ENCODE assay signal across 20 mouse cellular contexts in the genomic region with DNA sequence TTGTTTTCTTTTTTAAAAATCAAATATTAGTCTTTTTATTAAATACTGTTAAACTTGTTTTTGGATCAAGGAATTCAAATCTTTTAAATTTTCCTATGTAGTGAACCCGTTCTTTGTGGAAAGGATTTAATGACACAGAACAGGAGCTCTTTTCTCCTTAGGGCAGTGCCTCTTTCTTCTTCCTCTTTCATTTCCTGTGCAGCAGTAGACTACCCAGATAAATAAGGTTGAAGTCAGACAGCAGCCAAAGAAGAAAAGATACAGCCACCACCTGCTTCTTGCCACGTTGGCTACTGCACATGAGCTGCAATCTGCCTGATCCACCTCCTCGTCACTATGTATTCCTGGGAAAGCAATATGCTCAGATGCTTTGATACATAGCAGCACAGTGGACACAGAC. TPM values are rescaled to one million over a fixed set of nuclear protein-coding genes. Genes with fewer than 3 reads are reported as not detected.
DNase-seq lines count a peak whose midpoint lies in the region; ATAC-seq and TF ChIP-seq lines count a peak whose summit lies in the region.
"Had no signal": no experiment of that assay in that cellular context is flagged by ENCODE, and none has a peak within 500 bp of the region (broad histone marks: within the 10 kb centered on the region; RNA-seq: fewer than 3 reads in every experiment).

No protein-coding gene starts in this region.

- TF ChIP-seq EP300 in MEL (IDR thresholded peaks at IDR 0.05; ENCODE audit: low read depth in 1 of 2, low read length in 2 of 2) = no peak

- no peaks in the 10 kb centered on the region; a peak in 1 of 4 replicates for H3K27me3 ChIP-seq in MEL (ENCODE audit: control insufficient read depth in 1 of 2, insufficient read depth in 2 of 2, low read length in 2 of 2)
- no peaks in the 10 kb centered on the region for H3K27me3 ChIP-seq in splenic B cell, adult 2 months (ENCODE audit: control insufficient read depth, insufficient read depth, low read length, poor library complexity, severe bottlenecking)
- H3K27me3 ChIP-seq in forebrain, embryonic 10.5 days (ENCODE audit: poor library complexity, severe bottlenecking) = no peaks in the 10 kb centered on the region
- H3K27me3 ChIP-seq: embryonic facial prominence, embryonic 13.5 days; forebrain, embryonic 15.5 days; heart, embryonic 15.5 days; hindbrain, embryonic 13.5 days had no signal

- TF ChIP-seq CTCF in MEL (IDR thresholded peaks at IDR 0.05 in 2 of 3, conservative IDR thresholded peaks at IDR 0.05 in 1 of 3; ENCODE audit: control insufficient read depth in 1 of 3, insufficient read depth in 1 of 3, low read depth in 2 of 3, low read length in 3 of 3, poor library complexity in 1 of 3, severe bottlenecking in 1 of 3) = no peak

- 0 out of 4 replicates have a peak, but pooled peaks cover 0 to 4% of the 10 kb centered on the region in 2 experiments for H3K4me1 ChIP-seq in MEL (ENCODE audit: control insufficient read depth in 1 of 2, insufficient read depth in 2 of 2, low read length in 2 of 2)
- no peaks in the 10 kb centered on the region for H3K4me1 ChIP-seq in forebrain, embryonic 10.5 days
- H3K4me1 ChIP-seq: embryonic facial prominence, embryonic 13.5 days; forebrain, embryonic 15.5 days; heart, embryonic 15.5 days; hindbrain, embryonic 13.5 days had no signal

- H3K9ac ChIP-seq in MEL (ENCODE audit: control insufficient read depth, low read depth, low read length, poor library complexity, severe bottlenecking) = no peak overlapping the region
- H3K9ac ChIP-seq: embryonic facial prominence, embryonic 13.5 days; forebrain, embryonic 15.5 days; heart, embryonic 15.5 days; hindbrain, embryonic 13.5 days had no signal

- no peaks in the 10 kb centered on the region for H3K9me3 ChIP-seq in MEL (replicated peaks; ENCODE audit: insufficient read depth, low read length)
- H3K9me3 ChIP-seq in forebrain, embryonic 10.5 days = peaks cover 45% of the 10 kb centered on the region
- H3K9me3 ChIP-seq: forebrain, embryonic 15.5 days; heart, embryonic 15.5 days had no signal

- 86% methylated on average over 3 of the region's 3 CpGs for WGBS in forebrain, embryonic 10.5 days

- H3K79me2 ChIP-seq in MEL (ENCODE audit: control insufficient read depth, insufficient read depth, low read length, poor library complexity) = no peaks in the 10 kb centered on the region

- no peak overlapping the region for H3K27ac ChIP-seq in MEL (ENCODE audit: control insufficient read depth, low read depth, low read length)
- no peak overlapping the region for H3K27ac ChIP-seq in forebrain, embryonic 10.5 days
- H3K27ac ChIP-seq: embryonic facial prominence, embryonic 13.5 days; forebrain, embryonic 15.5 days; heart, adult 2 months; heart, embryonic 15.5 days; hindbrain, embryonic 13.5 days; hindbrain, postnatal 0 days had no signal

- TF ChIP-seq RAD21 in MEL (IDR thresholded peaks at IDR 0.05; ENCODE audit: low read depth, low read length) = no peak

- no peak overlapping the region for H3K4me3 ChIP-seq in MEL (ENCODE audit: control insufficient read depth in 1 of 2, insufficient read depth in 1 of 2, low read depth in 2 of 2, low read length in 2 of 2)
- H3K4me3 ChIP-seq in forebrain, embryonic 10.5 days = no peak overlapping the region
- H3K4me3 ChIP-seq: embryonic facial prominence, embryonic 13.5 days; forebrain, embryonic 15.5 days; heart, adult 2 months; heart, embryonic 15.5 days; hindbrain, embryonic 13.5 days had no signal

- ATAC-seq in megakaryocyte, adult 5-6 weeks (ENCODE audit: poor library complexity, severe bottlenecking) = peak; percentile 69
- no peak for ATAC-seq in erythroblast, adult 5-6 weeks (replicated peaks; ENCODE audit: low FRiP score, poor library complexity, severe bottlenecking)
- ATAC-seq: forebrain, embryonic 15.5 days; hindbrain, postnatal 0 days had no signal

- no peak for TF ChIP-seq POLR2A in MEL (IDR thresholded peaks at IDR 0.05; ENCODE audit: control insufficient read depth in 1 of 2, insufficient read depth in 1 of 2, low read depth in 1 of 2, low read length in 2 of 2, poor library complexity in 1 of 2)

- no peaks in the 10 kb centered on the region for H3K36me3 ChIP-seq in MEL (ENCODE audit: control insufficient read depth in 1 of 2, insufficient read depth in 2 of 2, low read length in 2 of 2)
- no peaks in the 10 kb centered on the region for H3K36me3 ChIP-seq in splenic B cell, adult 2 months (ENCODE audit: control insufficient read depth, insufficient read depth, low read length, poor library complexity, severe bottlenecking)
- H3K36me3 ChIP-seq in forebrain, embryonic 10.5 days (replicated peaks) = no peaks in the 10 kb centered on the region
- H3K36me3 ChIP-seq: embryonic facial prominence, embryonic 13.5 days; forebrain, embryonic 15.5 days; heart, embryonic 15.5 days; hindbrain, embryonic 13.5 days had no signal

- peak; percentile 38 to 47 for DNase-seq in spleen, postnatal 36 days (ENCODE audit: low spot score in 2 of 2)
- no peak for DNase-seq in spleen, adult 12 weeks (ENCODE audit: low spot score)
- DNase-seq in MEL (ENCODE audit: low read depth, low spot score) = peak; percentile 47
- DNase-seq in splenic B cell, adult 2 months (ENCODE audit: low read depth, low spot score) = peak; percentile 53
- DNase-seq in forebrain, embryonic 10.5 days (ENCODE audit: extremely low spot score, low spot score) = no peak
- DNase-seq in layer of hippocampus, adult 9-10 months (ENCODE audit: low spot score) = no peak
- DNase-seq: adrenal gland, postnatal 10 days; cerebellum, adult 11 months; cerebellum, adult 8-10 months; cerebellum, postnatal 14 days; gastrocnemius, postnatal 36 days; heart, adult 2 months; heart, postnatal 14 days had no signal

TF ChIP-seq in MEL, 35 proteins besides CTCF, POLR2A, EP300 and RAD21:
- TF ChIP-seq GATA1 (IDR thresholded peaks at IDR 0.05; ENCODE audit: low read depth, low read length) = no peak
- TF ChIP-seq MAZ (IDR thresholded peaks at IDR 0.05; ENCODE audit: low read depth, low read length) = no peak
- no peak for TF ChIP-seq HCFC1 (IDR thresholded peaks at IDR 0.05; ENCODE audit: low read depth, low read length)
- TF ChIP-seq SMC3 (IDR thresholded peaks at IDR 0.05; ENCODE audit: low read depth, low read length) = no peak
- TF ChIP-seq USF1 (IDR thresholded peaks at IDR 0.05; ENCODE audit: low read depth, low read length) = no peak
- no peak for TF ChIP-seq ZMIZ1 (IDR thresholded peaks at IDR 0.05; ENCODE audit: low read depth, low read length)
- TF ChIP-seq E2F4 (IDR thresholded peaks at IDR 0.05; ENCODE audit: borderline replicate concordance, low read depth, low read length) = no peak
- TF ChIP-seq CHD2 (IDR thresholded peaks at IDR 0.05; ENCODE audit: low read length) = no peak
- no peak for TF ChIP-seq NELFE (IDR thresholded peaks at IDR 0.05; ENCODE audit: low read depth, low read length)
- no peak for TF ChIP-seq UBTF (IDR thresholded peaks at IDR 0.05; ENCODE audit: borderline replicate concordance, insufficient read depth, low read depth, low read length)
- TF ChIP-seq ELF1 (IDR thresholded peaks at IDR 0.05; ENCODE audit: low read depth, low read length) = no peak

RNA-seq across cellular contexts. Expression of gene AU041133, which starts 40.0 kb away (rescaled TPM):
- total RNA-seq in MEL (2012; rRNA removed) = 2.2 and 2.3 TPM in 2 replicates
- polyA plus RNA-seq in MEL (2012; ENCODE audit: insufficient read depth in 1 of 2, insufficient read length in 2 of 2, low read depth in 1 of 2, low replicate concordance in 2 of 2, missing spikeins in 1 of 2) = under 1 TPM in 1 of 2 experiments, not detected in 1; 0.86 TPM
- total RNA-seq in megakaryocyte, adult 5-6 weeks (2015) = 4.6 and 5.4 TPM in 2 replicates
- total RNA-seq in megakaryocyte, adult 5-6 weeks (2017) = 2.2 and 3.5 TPM in 2 replicates
- total RNA-seq in erythroblast, adult 5-6 weeks (2015; ENCODE audit: low replicate concordance) = 0.19 and 2.1 TPM in 2 replicates
- total RNA-seq in erythroblast, adult 5-6 weeks (2017; ENCODE audit: low replicate concordance) = 2.1 and 2.2 TPM in 2 replicates
- polyA plus RNA-seq in forebrain, embryonic 10.5 days (2016; fragmentation: Nextera tagmentation; extraction: Ambion mirVana) = 4.6 and 5.0 TPM in 2 replicates

Comparison
In these comparisons a context has a peak if more than half of its experiments do, and no peak if none do; other contexts are left out.
1. DNase-seq: peak in spleen, postnatal 36 days (2 of 2), MEL (single experiment) and splenic B cell, adult 2 months (single experiment); none in spleen, adult 12 weeks (single experiment), forebrain, embryonic 10.5 days (single experiment) and layer of hippocampus, adult 9-10 months (single experiment).